Mouse (Mus musculus): Measurements from ENCODE around the gene Csmd2.

DNA sequence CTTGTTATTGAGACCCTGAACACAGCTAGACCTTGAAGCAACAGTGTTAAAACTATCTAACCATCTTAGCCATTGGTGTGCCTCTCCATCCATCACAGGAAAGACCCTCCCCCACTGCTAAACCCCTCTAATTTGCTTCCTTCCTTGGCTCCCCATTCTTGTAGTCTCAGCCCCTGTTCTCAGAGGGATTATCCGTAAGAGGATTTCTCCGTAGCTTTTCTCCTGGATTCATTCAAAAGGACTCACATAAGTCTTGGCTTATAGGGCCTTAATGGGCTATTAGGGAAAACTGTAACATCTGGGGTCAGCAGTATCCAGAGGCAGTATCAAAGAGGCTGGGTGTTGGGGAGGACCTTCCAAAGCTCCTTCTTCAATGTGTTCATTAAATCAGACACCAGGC, 152.3 kb downstream of the Csmd2 start:
- TF ChIP-seq CTCF (IDR thresholded peaks at IDR 0.05; ENCODE audit: low read depth), result no peak
- no peak for TF ChIP-seq EP300 (optimal IDR thresholded peaks at IDR 0.05)
